Mouse (Mus musculus) naive thymus-derived CD4-positive, alpha-beta T cell, adult 5 months (primary cell): Measurements from ENCODE around the gene Gm10058. TPM values are rescaled to one million over a fixed set of nuclear protein-coding genes. Genes with fewer than 3 reads are reported as not detected.

ENCODE experiments used
- polyA plus RNA-seq: library from polyadenylated mRNA; unstranded; fragments of 100-300 nt; shearing (Covaris generic); gene quantifications from one replicate; pipeline ENCODE4 v1.2.1, GENCODE M21; 2017

Gm10058 gene
- polyA plus RNA-seq, result not detected

DNA sequence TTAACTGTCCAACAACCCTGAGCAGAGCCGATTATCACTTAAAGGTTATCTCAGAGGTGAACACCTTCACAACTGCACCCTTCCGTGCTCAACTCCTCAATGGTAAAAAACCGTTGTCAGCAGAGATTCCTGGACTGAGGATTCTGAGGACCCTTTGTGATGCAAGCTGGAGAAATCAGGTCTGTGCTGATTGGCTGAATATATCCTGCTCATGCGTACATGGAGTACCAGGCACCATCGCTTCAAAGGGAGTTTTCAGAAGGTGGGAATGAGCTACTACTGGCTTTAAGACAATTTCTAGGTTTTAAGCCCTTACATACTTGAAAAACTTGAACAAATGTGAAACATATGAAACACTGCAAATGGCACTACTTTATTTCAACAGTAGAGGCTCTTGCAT, at the start of gene Gm10058:
Gm10058 (minus strand) TSS at position 101 of the 400 bp plus-strand sequence.

